Mouse (Mus musculus) cortical plate, adult 2 months (tissue): ENCODE measurements around the gene Eef1akmt3.

ENCODE experiments used
- CTCF ChIP-seq: fragments of 200-500 bp; IDR thresholded peaks from 2 replicates; pipeline ENCODE4 v1.5.1; 2011; ENCODE audit warnings: mild to moderate bottlenecking, control low read depth, low read length; ENCODE audit not compliant: insufficient read depth; ENCODE audit errors: extremely low read depth
- POLR2A ChIP-seq: fragments of 200-500 bp; IDR thresholded peaks from 2 replicates; pipeline ENCODE4 v1.6.1; 2011; ENCODE audit warnings: mild to moderate bottlenecking, low read length, control low read depth; ENCODE audit not compliant: insufficient read depth; ENCODE audit errors: extremely low read depth

DNA sequence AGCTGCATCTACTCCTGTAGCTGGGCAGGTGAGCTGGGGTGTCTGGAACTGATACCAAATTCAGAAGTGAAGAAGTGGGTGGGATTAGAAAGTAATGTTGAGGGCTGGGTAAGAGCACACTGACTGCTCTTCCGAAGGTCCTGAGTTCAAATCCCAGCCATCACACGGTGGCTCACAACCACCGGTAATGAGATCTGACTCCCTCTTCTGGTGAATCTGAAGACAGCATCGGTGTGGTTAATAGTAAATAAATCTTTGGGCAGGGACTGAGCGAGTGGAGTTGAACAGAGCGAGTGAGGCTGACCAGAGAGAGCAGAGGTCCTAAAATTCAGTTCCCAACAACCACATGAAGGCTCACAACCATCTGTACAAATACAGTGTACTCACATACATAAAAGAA is 44.3 kb upstream of the Eef1akmt3 start:
- TF ChIP-seq CTCF (no peak), POLR2A (no peak)
